Mouse (Mus musculus): ENCODE measurements around the gene Psmf1.

- TF ChIP-seq E2F4 (IDR thresholded peaks at IDR 0.05; ENCODE audit: borderline replicate concordance, low read depth, low read length), result no peak
- TF ChIP-seq MYC (IDR thresholded peaks at IDR 0.05; ENCODE audit: low read depth, low read length), result no peak
These were observed 47.2 kb upstream of the Psmf1 start for GRCm38 (mm10) chr2:151791156-151791555.

Data from MEL (cell line).